Mouse (Mus musculus) limb, embryonic 12.5 days (tissue): ENCODE measurements at regions not wholly inside any gene's neighbourhood (a gene's known extent, or its start where the extent isn't known, plus 50 kb on each side); places are given as distances from the start of the nearest gene placed in this dataset.

Experiments used
- ATAC-seq: fragments of 200-750 bp; cut with Nextera tagmentation; 2 replicates; pipeline ENCODE4 v1.8.0; 2017; ENCODE audit warnings: low read depth, moderate TSS enrichment; ENCODE audit not compliant: insufficient number of reproducible peaks, insufficient read depth, low FRiP score, low TSS enrichment
- H3K27ac ChIP-seq: fragments of 300-500 bp; sonication (generic); 2 replicates; pipeline ENCODE4 v1.5.1; 2016; ENCODE audit warnings: mild to moderate bottlenecking, moderate library complexity
- H3K27me3 ChIP-seq: fragments of 300-500 bp; sonication (generic); 2 replicates; pipeline ENCODE4 v1.6.1; 2016; ENCODE audit warnings: mild to moderate bottlenecking, moderate library complexity
- H3K36me3 ChIP-seq: fragments of 300-500 bp; sonication (generic); 2 replicates; pipeline ENCODE4 v1.6.1; 2016; ENCODE audit warnings: mild to moderate bottlenecking, moderate library complexity
- H3K4me1 ChIP-seq: fragments of 300-500 bp; sonication (generic); replicated peaks from 2 replicates; pipeline ENCODE4 v1.6.1; 2016
- H3K4me2 ChIP-seq: fragments of 300-500 bp; sonication (generic); 2 replicates; pipeline ENCODE4 v1.6.1; 2016; ENCODE audit warnings: mild to moderate bottlenecking, moderate library complexity
- H3K4me3 ChIP-seq: fragments of 300-500 bp; sonication (generic); replicated peaks from 2 replicates; pipeline ENCODE4 v1.5.1; 2016; ENCODE audit warnings: mild to moderate bottlenecking
- H3K9ac ChIP-seq: fragments of 300-500 bp; sonication (generic); replicated peaks from 2 replicates; pipeline ENCODE4 v1.6.1; 2016; ENCODE audit warnings: mild to moderate bottlenecking, moderate library complexity
- H3K9me3 ChIP-seq: fragments of 300-500 bp; sonication (generic); 2 replicates; pipeline ENCODE4 v1.6.1; 2016; ENCODE audit warnings: mild to moderate bottlenecking, moderate library complexity
- WGBS: fragments of 180-500 bp; shearing (Covaris S2); methylation state at CpG from one replicate; pipeline ENCODE4 v1.1.7; 2016; 5-methylcytosine and 5-hydroxymethylcytosine counted together

DNA sequence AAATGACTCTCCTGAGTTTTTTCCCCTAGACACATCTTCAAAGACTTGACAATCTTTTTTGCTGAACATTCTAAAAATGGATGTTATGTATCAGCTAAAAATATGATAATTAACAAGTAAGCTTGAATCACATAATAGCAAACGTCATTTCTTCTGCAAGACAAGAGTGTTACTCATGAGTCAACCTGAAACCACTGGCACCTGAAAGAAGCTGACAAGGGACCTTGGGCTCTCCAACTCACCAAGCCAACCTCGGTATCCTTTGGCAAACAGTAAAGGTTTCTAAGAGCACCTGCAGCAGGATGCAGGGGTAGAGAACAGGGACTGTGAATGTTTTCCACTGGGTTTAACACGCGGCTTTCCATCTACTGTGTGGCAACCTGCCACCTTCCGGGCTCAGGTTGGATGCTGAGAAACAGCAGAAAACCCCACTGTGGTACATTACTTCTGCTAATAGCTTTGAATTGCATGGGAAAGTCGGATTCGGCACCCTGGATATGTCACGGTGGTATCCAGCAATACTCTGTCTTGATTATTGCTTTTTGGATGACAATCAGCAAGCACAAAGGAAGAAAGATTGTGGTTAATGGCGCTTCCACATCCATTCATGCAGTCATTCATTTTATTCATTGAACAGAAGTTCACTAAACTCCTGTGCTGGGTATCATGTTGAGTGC is 305.9 kb downstream of the Lpin1 start:
- Histone ChIP-seq H3K9me3 (no peaks in the 10 kb centered on the region), H3K4me1 (no peaks in the 10 kb centered on the region), H3K9ac (no peak overlapping the region), H3K27me3 (no peaks in the 10 kb centered on the region), H3K4me2 (no peak overlapping the region), H3K27ac (no peak overlapping the region), H3K4me3 (no peak overlapping the region), H3K36me3 (no peaks in the 10 kb centered on the region)
- 85% methylated on average over 9 of the region's 9 CpGs for WGBS
- no peak for ATAC-seq

DNA sequence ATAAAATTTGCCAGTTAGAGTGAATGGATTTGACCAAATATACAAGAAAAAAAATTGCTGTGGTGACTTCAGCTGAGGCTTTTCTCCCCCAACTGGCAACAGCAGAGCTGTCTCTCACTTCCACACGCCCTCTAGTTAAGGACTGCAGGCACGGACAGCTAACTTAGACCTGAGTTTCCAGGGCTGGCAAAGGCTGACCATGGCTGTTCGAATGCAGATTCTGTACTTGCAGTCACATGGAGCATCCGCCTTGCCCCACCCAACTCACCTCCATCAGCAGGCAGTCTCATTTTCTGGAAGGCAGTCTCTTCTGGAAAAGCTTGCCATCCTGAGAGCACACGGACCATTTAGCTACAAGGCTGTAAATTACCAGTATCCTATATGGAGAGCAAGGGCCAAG is 325.7 kb downstream of the Lpin1 start:
- Histone ChIP-seq H3K36me3 (no peaks in the 10 kb centered on the region), H3K4me2 (no peak overlapping the region), H3K27me3 (no peaks in the 10 kb centered on the region), H3K4me3 (no peak overlapping the region), H3K27ac (no peak overlapping the region), H3K4me1 (no peaks in the 10 kb centered on the region), H3K9ac (no peak overlapping the region), H3K9me3 (no peaks in the 10 kb centered on the region)
- WGBS, result 78% methylated on average over 5 of the region's 5 CpGs
- no peak for ATAC-seq

GRCm38 (mm10) chr12:16279146-16279545 is 331.6 kb downstream of the Lpin1 start:
- 72% methylated on average over 2 of the region's 2 CpGs for WGBS
- Histone ChIP-seq H3K27ac (no peak overlapping the region), H3K4me2 (no peak overlapping the region)

DNA sequence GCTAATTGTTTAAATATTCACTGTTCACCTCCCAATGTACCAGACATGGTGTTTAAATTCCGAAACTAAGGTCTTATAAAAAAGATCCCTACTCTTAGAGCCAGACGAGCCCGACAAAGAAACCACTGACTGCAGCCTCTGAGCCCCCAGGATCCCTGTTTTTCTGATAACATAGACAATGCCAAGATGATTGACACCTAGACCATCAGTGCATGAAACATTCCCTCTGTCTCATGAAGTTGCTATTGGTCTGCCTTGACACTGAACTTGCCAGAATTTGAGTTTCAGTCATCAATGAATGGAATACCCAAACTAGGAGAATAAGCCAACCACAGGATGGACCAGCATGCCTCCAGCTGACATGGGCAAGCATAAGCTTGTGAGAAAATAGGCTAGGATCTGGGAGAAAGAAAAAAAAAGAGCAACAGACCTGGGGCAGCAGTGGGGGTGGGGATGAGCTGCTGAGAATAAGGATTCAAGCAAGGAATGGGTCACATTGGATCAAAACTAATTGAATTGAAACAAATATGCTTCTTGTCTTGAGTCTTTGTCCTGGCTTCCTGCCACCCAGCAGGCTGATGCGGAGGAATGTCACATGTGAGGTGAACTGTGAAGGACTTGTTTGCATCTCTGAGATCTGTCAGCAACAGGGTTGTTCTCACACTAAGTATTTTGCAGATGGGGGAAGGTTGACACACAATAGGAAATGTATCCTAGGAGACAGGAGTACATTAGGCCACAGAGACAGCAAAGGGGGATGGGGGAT is 333.0 kb downstream of the Lpin1 start:
- Histone ChIP-seq H3K9ac (no peak overlapping the region), H3K27ac (no peak overlapping the region), H3K27me3 (no peaks in the 10 kb centered on the region), H3K4me1 (no peaks in the 10 kb centered on the region), H3K9me3 (no peaks in the 10 kb centered on the region), H3K36me3 (no peaks in the 10 kb centered on the region), H3K4me2 (no peak overlapping the region), H3K4me3 (no peak overlapping the region)
- no peak for ATAC-seq
- 82% methylated on average over 4 of the region's 4 CpGs for WGBS

More at GRCm38 (mm10) chr12:16279146-16279545, 331.6 kb downstream of the Lpin1 start:
- Histone ChIP-seq H3K36me3 (no peaks in the 10 kb centered on the region), H3K4me3 (no peak overlapping the region), H3K9ac (no peak overlapping the region), H3K4me1 (no peaks in the 10 kb centered on the region), H3K27me3 (no peaks in the 10 kb centered on the region), H3K9me3 (no peaks in the 10 kb centered on the region)
- ATAC-seq, result no peak

DNA sequence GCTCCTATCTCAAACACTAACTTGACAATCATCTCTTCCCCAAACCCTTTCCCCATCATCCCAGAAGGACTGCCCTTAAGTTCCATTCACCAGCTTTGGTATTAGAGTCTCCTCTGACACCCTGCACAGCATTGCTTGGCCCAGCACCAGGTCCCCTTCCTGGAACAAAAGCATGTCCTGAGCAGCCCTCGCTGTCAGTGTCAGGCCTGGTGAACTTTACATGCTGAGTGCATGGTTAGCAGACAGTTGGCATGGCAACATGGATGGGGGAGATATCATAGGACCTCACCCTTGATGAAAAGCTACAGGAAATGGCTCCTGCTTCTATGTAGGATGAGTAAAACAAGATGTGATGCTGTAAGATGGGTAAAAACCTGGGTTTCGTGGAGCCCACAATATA is 333.6 kb downstream of the Lpin1 start:
- Histone ChIP-seq H3K4me1 (no peaks in the 10 kb centered on the region), H3K9ac (no peak overlapping the region), H3K4me2 (no peak overlapping the region), H3K9me3 (no peaks in the 10 kb centered on the region), H3K27me3 (no peaks in the 10 kb centered on the region), H3K4me3 (no peak overlapping the region), H3K36me3 (no peaks in the 10 kb centered on the region), H3K27ac (no peak overlapping the region)
- ATAC-seq, result no peak
- 78% methylated on average over 2 of the region's 2 CpGs for WGBS

GRCm38 (mm10) chr12:16276301-16276700 is 334.5 kb downstream of the Lpin1 start:
- Histone ChIP-seq H3K9me3 (no peaks in the 10 kb centered on the region), H3K4me1 (no peaks in the 10 kb centered on the region), H3K36me3 (no peaks in the 10 kb centered on the region), H3K4me2 (no peak overlapping the region), H3K9ac (no peak overlapping the region), H3K27me3 (no peaks in the 10 kb centered on the region), H3K4me3 (no peak overlapping the region), H3K27ac (no peak overlapping the region)
- 81% methylated on average over 4 of the region's 4 CpGs for WGBS
- no peak for ATAC-seq

GRCm38 (mm10) chr12:16272441-16272840 is 338.3 kb downstream of the Lpin1 start:
- Histone ChIP-seq H3K4me2 (no peak overlapping the region), H3K4me1 (no peaks in the 10 kb centered on the region)
- ATAC-seq, result no peak

GRCm38 (mm10) chr12:16270876-16271275 is 339.9 kb downstream of the Lpin1 start:
- Histone ChIP-seq H3K4me1 (no peaks in the 10 kb centered on the region), H3K9ac (no peak overlapping the region), H3K9me3 (no peaks in the 10 kb centered on the region), H3K36me3 (no peaks in the 10 kb centered on the region), H3K27ac (no peak overlapping the region), H3K4me2 (no peak overlapping the region), H3K4me3 (no peak overlapping the region), H3K27me3 (no peaks in the 10 kb centered on the region)
- no peak for ATAC-seq
- 89% methylated on average over 7 of the region's 7 CpGs for WGBS

More at GRCm38 (mm10) chr12:16272441-16272840, 338.3 kb downstream of the Lpin1 start:
- Histone ChIP-seq H3K36me3 (no peaks in the 10 kb centered on the region), H3K9ac (no peak overlapping the region), H3K27ac (no peak overlapping the region), H3K4me3 (no peak overlapping the region), H3K9me3 (no peaks in the 10 kb centered on the region), H3K27me3 (no peaks in the 10 kb centered on the region)

- Histone ChIP-seq H3K4me2 (no peak overlapping the region), H3K36me3 (no peaks in the 10 kb centered on the region), H3K27me3 (no peaks in the 10 kb centered on the region), H3K27ac (no peak overlapping the region), H3K4me1 (no peaks in the 10 kb centered on the region), H3K9me3 (no peaks in the 10 kb centered on the region), H3K9ac (no peak overlapping the region), H3K4me3 (no peak overlapping the region)
- 76% methylated on average over 4 of the region's 4 CpGs for WGBS
- no peak for ATAC-seq
These were observed 341.1 kb downstream of the Lpin1 start for GRCm38 (mm10) chr12:16269706-16270105.

- Histone ChIP-seq H3K4me3 (no peak overlapping the region), H3K27me3 (no peaks in the 10 kb centered on the region), H3K9me3 (no peaks in the 10 kb centered on the region), H3K4me2 (no peak overlapping the region), H3K27ac (no peak overlapping the region), H3K9ac (no peak overlapping the region), H3K4me1 (no peaks in the 10 kb centered on the region), H3K36me3 (no peaks in the 10 kb centered on the region)
- ATAC-seq, result no peak
- WGBS, result 82% methylated on average over 8 of the region's 8 CpGs
These were observed 342.1 kb downstream of the Lpin1 start for GRCm38 (mm10) chr12:16268621-16269165.

DNA sequence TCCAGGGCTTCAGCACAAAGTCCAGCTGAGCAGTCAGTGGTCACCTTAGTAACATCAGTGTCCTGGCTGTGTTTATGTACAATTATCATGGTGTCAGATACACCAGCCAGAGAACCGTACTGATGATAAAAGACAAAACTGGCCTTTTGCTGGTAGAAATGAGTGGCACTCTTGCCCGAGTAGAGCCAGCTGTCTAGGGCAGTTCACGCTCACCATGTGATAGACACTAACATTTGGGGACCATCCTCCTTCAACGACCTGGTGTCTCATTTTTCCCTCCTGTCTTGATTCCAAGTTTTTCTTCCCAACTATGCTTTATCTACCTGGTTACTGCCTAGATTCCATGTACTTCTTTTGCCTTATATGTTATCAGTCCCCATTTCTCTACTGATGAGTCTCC is 349.3 kb downstream of the Lpin1 start:
- no peak overlapping the region for H3K4me2 ChIP-seq
- ATAC-seq, result no peak
- no peaks in the 10 kb centered on the region for H3K9me3 ChIP-seq
- WGBS, result 89% methylated on average over 4 of the region's 4 CpGs
- H3K4me3 ChIP-seq, result no peak overlapping the region
- no peaks in the 10 kb centered on the region for H3K36me3 ChIP-seq
- H3K9ac ChIP-seq, result no peak overlapping the region
- H3K27ac ChIP-seq, result no peak overlapping the region
- no peaks in the 10 kb centered on the region for H3K4me1 ChIP-seq
- H3K27me3 ChIP-seq, result no peaks in the 10 kb centered on the region
